Mouse (Mus musculus): ENCODE results near the gene Krt33a. TPM values are rescaled to one million over a fixed set of nuclear protein-coding genes. Genes with fewer than 3 reads are reported as not detected.

Krt33a gene
- not detected for polyA plus RNA-seq (2012; fragmentation: generic; extraction: Trizol)

GRCm38 (mm10) chr11:100016112-100016511 is at the start of gene Krt33a:
Gene Krt33a (minus strand): TSS chr11:100016212.
- Histone ChIP-seq H3K79me2 (ENCODE audit: control insufficient read depth, insufficient read depth) (no peaks in the 10 kb centered on the region), H3ac (ENCODE audit: control insufficient read depth, insufficient read length) (no peak within 1 kb of the TSS), H3K4me2 (ENCODE audit: low read depth) (no peak within 1 kb of the TSS), H3K4me3 (no peak within 1 kb of the TSS), H3K27me3 (ENCODE audit: control insufficient read depth, insufficient read depth, insufficient read length) (no peaks in the 10 kb centered on the region), H3K36me3 (ENCODE audit: control insufficient read depth, insufficient read depth) (no peaks in the 10 kb centered on the region)
- TF ChIP-seq MYOD1 (IDR thresholded peaks at IDR 0.05; ENCODE audit: control insufficient read depth in 1 of 3, insufficient read length in 2 of 3, low read depth in 2 of 3) (no peak), USF1 (IDR thresholded peaks at IDR 0.05; ENCODE audit: low read depth) (no peak), REST (IDR thresholded peaks at IDR 0.05; ENCODE audit: insufficient read depth, insufficient read length) (no peak), E2F4 (IDR thresholded peaks at IDR 0.05; ENCODE audit: insufficient read depth) (no peak), SRF (IDR thresholded peaks at IDR 0.05; ENCODE audit: control insufficient read depth, insufficient read length, low read depth) (no peak), TCF3 (IDR thresholded peaks at IDR 0.05; ENCODE audit: insufficient read length, low read depth) (no peak), TCF12 (IDR thresholded peaks at IDR 0.05; ENCODE audit: insufficient read depth, poor library complexity, severe bottlenecking) (no peak)

- Histone ChIP-seq H3K27me3 (ENCODE audit: control insufficient read depth, insufficient read depth, insufficient read length) (no peaks in the 10 kb centered on the region), H3K4me2 (ENCODE audit: low read depth) (no peak overlapping the region), H3K79me2 (ENCODE audit: control insufficient read depth, insufficient read depth) (no peaks in the 10 kb centered on the region), H3K4me3 (no peak overlapping the region), H3K36me3 (ENCODE audit: control insufficient read depth, insufficient read depth) (no peaks in the 10 kb centered on the region), H3ac (ENCODE audit: control insufficient read depth, insufficient read length) (no peak overlapping the region)
- TF ChIP-seq SRF (IDR thresholded peaks at IDR 0.05; ENCODE audit: control insufficient read depth, insufficient read length, low read depth) = no peak
Measured at GRCm38 (mm10) chr11:100058875-100059274, 42.9 kb upstream of the Krt33a start.

- no peak overlapping the region for H3ac ChIP-seq (ENCODE audit: control insufficient read depth, insufficient read length)
- H3K4me2 ChIP-seq (ENCODE audit: low read depth) = peak overlapping the region; percentile 73
- H3K79me2 ChIP-seq (ENCODE audit: control insufficient read depth, insufficient read depth) = no peaks in the 10 kb centered on the region
- no peaks in the 10 kb centered on the region for H3K36me3 ChIP-seq (ENCODE audit: control insufficient read depth, insufficient read depth)
- TF ChIP-seq TCF12 (IDR thresholded peaks at IDR 0.05; ENCODE audit: insufficient read depth, poor library complexity, severe bottlenecking) (peak; percentile 65), MAX (IDR thresholded peaks at IDR 0.05; ENCODE audit: low read depth) (no peak), MYOG (IDR thresholded peaks at IDR 0.05; ENCODE audit: control insufficient read depth in 1 of 3, insufficient read depth in 1 of 3, insufficient read length in 2 of 3, low read depth in 2 of 3) (peak; percentile 40 to 91 (median 88)), E2F4 (IDR thresholded peaks at IDR 0.05; ENCODE audit: insufficient read depth) (no peak), POLR2A (IDR thresholded peaks at IDR 0.05; ENCODE audit: insufficient read length, low read depth) (no peak), MYOD1 (IDR thresholded peaks at IDR 0.05; ENCODE audit: control insufficient read depth in 1 of 3, insufficient read length in 2 of 3, low read depth in 2 of 3) (peak; percentile 14 to 86 (median 71)), POLR2AphosphoS2 (IDR thresholded peaks at IDR 0.05; ENCODE audit: insufficient read length, low read depth) (no peak), USF1 (IDR thresholded peaks at IDR 0.05; ENCODE audit: low read depth) (no peak), REST (IDR thresholded peaks at IDR 0.05; ENCODE audit: insufficient read depth, insufficient read length) (no peak), CEBPB (IDR thresholded peaks at IDR 0.05; ENCODE audit: insufficient read depth, poor library complexity, severe bottlenecking) (no peak), TCF3 (IDR thresholded peaks at IDR 0.05; ENCODE audit: insufficient read length, low read depth) (no peak), SRF (IDR thresholded peaks at IDR 0.05; ENCODE audit: control insufficient read depth, insufficient read length, low read depth) (peak; percentile 82)
- H3K4me3 ChIP-seq = no peak overlapping the region
- no peaks in the 10 kb centered on the region for H3K27me3 ChIP-seq (ENCODE audit: control insufficient read depth, insufficient read depth, insufficient read length)
Measured at GRCm38 (mm10) chr11:100055686-100056655, 40.0 kb upstream of the Krt33a start.

- H3K27me3 ChIP-seq (ENCODE audit: control insufficient read depth, insufficient read depth, insufficient read length) = no peaks in the 10 kb centered on the region
- TF ChIP-seq TCF12 (IDR thresholded peaks at IDR 0.05; ENCODE audit: insufficient read depth, poor library complexity, severe bottlenecking) (no peak), TCF3 (IDR thresholded peaks at IDR 0.05; ENCODE audit: insufficient read length, low read depth) (no peak), MYOG (IDR thresholded peaks at IDR 0.05; ENCODE audit: control insufficient read depth in 1 of 3, insufficient read depth in 1 of 3, insufficient read length in 2 of 3, low read depth in 2 of 3) (no peak), SRF (IDR thresholded peaks at IDR 0.05; ENCODE audit: control insufficient read depth, insufficient read length, low read depth) (no peak), CEBPB (IDR thresholded peaks at IDR 0.05; ENCODE audit: insufficient read depth, poor library complexity, severe bottlenecking) (no peak), POLR2A (IDR thresholded peaks at IDR 0.05; ENCODE audit: insufficient read length, low read depth) (no peak), POLR2AphosphoS2 (IDR thresholded peaks at IDR 0.05; ENCODE audit: insufficient read length, low read depth) (no peak), MYOD1 (IDR thresholded peaks at IDR 0.05; ENCODE audit: control insufficient read depth in 1 of 3, insufficient read length in 2 of 3, low read depth in 2 of 3) (no peak), E2F4 (IDR thresholded peaks at IDR 0.05; ENCODE audit: insufficient read depth) (no peak), MAX (IDR thresholded peaks at IDR 0.05; ENCODE audit: low read depth) (no peak), REST (IDR thresholded peaks at IDR 0.05; ENCODE audit: insufficient read depth, insufficient read length) (no peak), USF1 (IDR thresholded peaks at IDR 0.05; ENCODE audit: low read depth) (no peak)
- no peak within 1 kb of the TSS for H3K4me3 ChIP-seq
- no peak within 1 kb of the TSS for H3ac ChIP-seq (ENCODE audit: control insufficient read depth, insufficient read length)
- H3K79me2 ChIP-seq (ENCODE audit: control insufficient read depth, insufficient read depth) = no peaks in the 10 kb centered on the region
- no peaks in the 10 kb centered on the region for H3K36me3 ChIP-seq (ENCODE audit: control insufficient read depth, insufficient read depth)
- H3K4me2 ChIP-seq (ENCODE audit: low read depth) = no peak within 1 kb of the TSS
Measured at GRCm38 (mm10) chr11:100050451-100050850, 34.4 kb upstream of the Krt33a start, which contains the start of gene Krt31. Gene Krt31 (minus strand): TSS chr11:100050551.
